Mouse (Mus musculus) limb, embryonic 11.5 days (tissue): ENCODE results near the gene Gm6096. TPM values are rescaled to one million over a fixed set of nuclear protein-coding genes. Genes with fewer than 3 reads are reported as not detected.

Experiments used
- ATAC-seq: fragments of 200-750 bp; cut with Nextera tagmentation; 2 replicates; pipeline ENCODE4 v1.8.0; 2017; ENCODE audit warnings: low read depth; ENCODE audit not compliant: insufficient number of reproducible peaks, low FRiP score, low TSS enrichment
- DNase-seq: peaks from one replicate; pipeline ENCODE4 v3.0.0-alpha.2; 2015; ENCODE audit warnings: low spot score
- H3K27ac ChIP-seq: fragments of 300-500 bp; sonication (generic); replicated peaks from 2 replicates; pipeline ENCODE4 v1.5.1; 2014; ENCODE audit warnings: low read depth, mild to moderate bottlenecking, low read length
- H3K27me3 ChIP-seq: fragments of 300-500 bp; sonication (generic); 2 replicates; pipeline ENCODE4 v1.6.1; 2014; ENCODE audit warnings: mild to moderate bottlenecking, low read length, mixed read lengths; ENCODE audit not compliant: control insufficient read depth, insufficient read depth
- H3K36me3 ChIP-seq: fragments of 300-500 bp; sonication (generic); 2 replicates; pipeline ENCODE4 v1.6.1; 2014; ENCODE audit warnings: mild to moderate bottlenecking, low read length, moderate library complexity, mixed read lengths; ENCODE audit not compliant: control insufficient read depth, insufficient read depth
- H3K4me1 ChIP-seq: fragments of 300-500 bp; sonication (generic); 2 replicates; pipeline ENCODE4 v1.6.1; 2014; ENCODE audit warnings: low read length, mixed read lengths; ENCODE audit not compliant: control insufficient read depth, insufficient read depth
- H3K4me2 ChIP-seq: fragments of 300-500 bp; sonication (generic); 2 replicates; pipeline ENCODE4 v1.6.1; 2014; ENCODE audit warnings: low read depth, mild to moderate bottlenecking, moderate library complexity; ENCODE audit not compliant: severe bottlenecking
- H3K4me3 ChIP-seq: fragments of 300-500 bp; sonication (generic); 2 replicates; pipeline ENCODE4 v1.5.1; 2014; ENCODE audit warnings: low read depth, low read length
- H3K9ac ChIP-seq: fragments of 300-500 bp; sonication (generic); 2 replicates; pipeline ENCODE4 v1.6.1; 2014; ENCODE audit warnings: mild to moderate bottlenecking, low read length
- H3K9me3 ChIP-seq: fragments of 300-500 bp; sonication (generic); 2 replicates; pipeline ENCODE4 v1.6.1; 2016; ENCODE audit warnings: low read length; ENCODE audit not compliant: control insufficient read depth
- WGBS: fragments of 180-500 bp; shearing (Covaris S2); extraction: QIAGEN DNeasy Blood & Tissue Kit; methylation state at CpG from one replicate; pipeline ENCODE4 v1.1.7; 2014; 5-methylcytosine and 5-hydroxymethylcytosine counted together
- polyA plus RNA-seq: library from polyadenylated mRNA; unstranded; fragments of >200 nt; fragmentation: Nextera tagmentation; extraction: Ambion mirVana; gene quantifications from 2 replicates; pipeline ENCODE4 v1.2.1, GENCODE M21; 2014

The Gm6096 gene
- polyA plus RNA-seq, 1 experiment from 2014 or later = not detected

GRCm38 (mm10) chr7:34232785-34233725 is 17.8 kb upstream of the Gm6096 start:
- Histone ChIP-seq H3K4me3 (peak overlapping the region; percentile 40), H3K27ac (peak overlapping the region; percentile 2; the same call in 1 of the 2 replicates), H3K36me3 (peaks cover 3% of the 10 kb centered on the region; the same call in 1 of the 2 replicates), H3K4me1 (no peaks in the 10 kb centered on the region), H3K9me3 (no peaks in the 10 kb centered on the region), H3K4me2 (peak overlapping the region; percentile 35), H3K27me3 (no peaks in the 10 kb centered on the region), H3K9ac (peak overlapping the region; percentile 4; the same call in 1 of the 2 replicates)
- ATAC-seq (no peak), DNase-seq (no peak)
- WGBS = 47% methylated on average over 7 of the region's 7 CpGs

- no peaks in the 10 kb centered on the region for H3K27me3 ChIP-seq
- peak; percentile 95 for ATAC-seq
These were observed 16.8 kb upstream of the Gm6096 start for GRCm38 (mm10) chr7:34233909-34234609.

GRCm38 (mm10) chr7:34234610-34235561 is 16.0 kb upstream of the Gm6096 start:
- peak overlapping the region; percentile 40 for H3K4me3 ChIP-seq
- peak; percentile 53 for DNase-seq
- peak overlapping the region; percentile 16 for H3K27ac ChIP-seq
- H3K4me2 ChIP-seq = peak overlapping the region; percentile 35
- no peaks in the 10 kb centered on the region for H3K27me3 ChIP-seq
- no peaks in the 10 kb centered on the region for H3K9me3 ChIP-seq
- H3K36me3 ChIP-seq = peaks cover 11% of the 10 kb centered on the region; the same call in 1 of the 2 replicates
- peak overlapping the region; percentile 55 for H3K9ac ChIP-seq
- ATAC-seq = no peak
- H3K4me1 ChIP-seq = no peaks in the 10 kb centered on the region
- 3% methylated on average over 17 of the region's 17 CpGs for WGBS

More at GRCm38 (mm10) chr7:34233909-34234609, 16.8 kb upstream of the Gm6096 start:
- Histone ChIP-seq H3K4me1 (no peaks in the 10 kb centered on the region), H3K4me3 (peak overlapping the region; percentile 40), H3K9me3 (no peaks in the 10 kb centered on the region), H3K9ac (peak overlapping the region; percentile 55), H3K27ac (peak overlapping the region; percentile 16; the same call in 1 of the 2 replicates), H3K36me3 (peaks cover 7% of the 10 kb centered on the region; the same call in 1 of the 2 replicates), H3K4me2 (peak overlapping the region; percentile 35)
- under 1% methylated on average over 46 of the region's 46 CpGs for WGBS
- peak; percentile 100 for DNase-seq

- WGBS = 90% methylated on average over 5 of the region's 5 CpGs
- no peak overlapping the region for H3K4me2 ChIP-seq
- H3K36me3 ChIP-seq = peaks cover 14% of the 10 kb centered on the region; the same call in 1 of the 2 replicates
- DNase-seq (no peak), ATAC-seq (no peak)
- no peaks in the 10 kb centered on the region for H3K9me3 ChIP-seq
- H3K9ac ChIP-seq = no peak overlapping the region
- no peaks in the 10 kb centered on the region for H3K4me1 ChIP-seq
- H3K27ac ChIP-seq = no peak overlapping the region
- H3K4me3 ChIP-seq = no peak overlapping the region
- H3K27me3 ChIP-seq = no peaks in the 10 kb centered on the region
These were observed 15.2 kb upstream of the Gm6096 start for GRCm38 (mm10) chr7:34235602-34236001.

- Histone ChIP-seq H3K4me3 (no peak overlapping the region), H3K36me3 (peaks cover 22% of the 10 kb centered on the region), H3K27me3 (no peaks in the 10 kb centered on the region), H3K27ac (no peak overlapping the region), H3K4me2 (no peak overlapping the region), H3K9me3 (no peaks in the 10 kb centered on the region), H3K9ac (no peak overlapping the region), H3K4me1 (no peaks in the 10 kb centered on the region)
- no peak for ATAC-seq
- WGBS = 88% methylated on average over 5 of the region's 5 CpGs
- DNase-seq = no peak
These were observed 12.8 kb upstream of the Gm6096 start for GRCm38 (mm10) chr7:34238086-34238485.

GRCm38 (mm10) chr7:34242176-34242575 is 8.7 kb upstream of the Gm6096 start:
- WGBS = 96% methylated on average over 11 of the region's 11 CpGs
- ATAC-seq (no peak), DNase-seq (no peak)
- no peaks in the 10 kb centered on the region for H3K4me1 ChIP-seq
- H3K27ac ChIP-seq = no peak overlapping the region
- H3K27me3 ChIP-seq = no peaks in the 10 kb centered on the region
- H3K36me3 ChIP-seq = peaks cover 25% of the 10 kb centered on the region
- no peaks in the 10 kb centered on the region for H3K9me3 ChIP-seq
- H3K9ac ChIP-seq = no peak overlapping the region
- no peak overlapping the region for H3K4me2 ChIP-seq
- no peak overlapping the region for H3K4me3 ChIP-seq

- WGBS = 86% methylated on average over 3 of the region's 3 CpGs
- no peak for DNase-seq
- peaks cover 13% of the 10 kb centered on the region for H3K36me3 ChIP-seq
These were observed 3.9 kb upstream of the Gm6096 start for GRCm38 (mm10) chr7:34246870-34247499.

More at GRCm38 (mm10) chr7:34246870-34247499, 3.9 kb upstream of the Gm6096 start:
- H3K9ac ChIP-seq = no peak overlapping the region
- no peaks in the 10 kb centered on the region for H3K27me3 ChIP-seq
- H3K9me3 ChIP-seq = no peaks in the 10 kb centered on the region
- H3K27ac ChIP-seq = no peak overlapping the region
- no peak overlapping the region for H3K4me3 ChIP-seq
- no peak for ATAC-seq
- no peaks in the 10 kb centered on the region for H3K4me1 ChIP-seq
- H3K4me2 ChIP-seq = no peak overlapping the region
